Mouse (Mus musculus): ENCODE measurements around the gene 4930562C15Rik.

GRCm38 (mm10) chr16:4899711-4900110 lies 64.5 kb downstream of the 4930562C15Rik start:
- TF ChIP-seq MYC (IDR thresholded peaks at IDR 0.05; ENCODE audit: low read depth, low read length): no peak
- no peak for TF ChIP-seq GABPA (IDR thresholded peaks at IDR 0.05; ENCODE audit: low read depth, low read length)
- TF ChIP-seq POLR2A (IDR thresholded peaks at IDR 0.05; ENCODE audit: control insufficient read depth in 1 of 2, insufficient read depth in 1 of 2, low read depth in 1 of 2, low read length in 2 of 2, poor library complexity in 1 of 2): no peak
- TF ChIP-seq SIN3A (IDR thresholded peaks at IDR 0.05; ENCODE audit: low read length): no peak
- TF ChIP-seq CTCF (IDR thresholded peaks at IDR 0.05 in 2 of 3, conservative IDR thresholded peaks at IDR 0.05 in 1 of 3; ENCODE audit: control insufficient read depth in 1 of 3, insufficient read depth in 1 of 3, low read depth in 2 of 3, low read length in 3 of 3, poor library complexity in 1 of 3, severe bottlenecking in 1 of 3): no peak
- no peak for TF ChIP-seq JUND (IDR thresholded peaks at IDR 0.05; ENCODE audit: low read depth, low read length)
- no peak for TF ChIP-seq GATA1 (IDR thresholded peaks at IDR 0.05; ENCODE audit: low read depth, low read length)
- no peak for TF ChIP-seq MAX (IDR thresholded peaks at IDR 0.05; ENCODE audit: low read length)
- TF ChIP-seq EP300 (IDR thresholded peaks at IDR 0.05; ENCODE audit: low read depth in 1 of 2, low read length in 2 of 2): no peak
